Mouse (Mus musculus): ENCODE data around the gene Fbxo41. TPM values are rescaled to one million over a fixed set of nuclear protein-coding genes. Genes with fewer than 3 reads are reported as not detected.

The Fbxo41 gene
- total RNA-seq, 2 experiments from 2014 or later = not detected

GRCm38 (mm10) chr6:85496976-85497375 lies 5.8 kb downstream of the Fbxo41 start:
- ATAC-seq (replicated peaks; ENCODE audit: poor library complexity) = no peak

- no peak for ATAC-seq (replicated peaks; ENCODE audit: poor library complexity)
Observed at GRCm38 (mm10) chr6:85491606-85492005, 11.2 kb downstream of the Fbxo41 start.

- no peak for ATAC-seq (replicated peaks; ENCODE audit: poor library complexity)
Observed at GRCm38 (mm10) chr6:85490252-85490651, 12.5 kb downstream of the Fbxo41 start.

GRCm38 (mm10) chr6:85489717-85490116 lies 13.1 kb downstream of the Fbxo41 start:
- ATAC-seq (replicated peaks; ENCODE audit: poor library complexity) = no peak

GRCm38 (mm10) chr6:85488510-85488909 lies 14.3 kb downstream of the Fbxo41 start:
- no peak for ATAC-seq (replicated peaks; ENCODE audit: poor library complexity)

- ATAC-seq (replicated peaks; ENCODE audit: poor library complexity) = no peak
Observed at GRCm38 (mm10) chr6:85485738-85486137, 17.1 kb downstream of the Fbxo41 start.

GRCm38 (mm10) chr6:85483843-85484721 lies 18.7 kb downstream of the Fbxo41 start:
- ATAC-seq (replicated peaks; ENCODE audit: poor library complexity) = no peak

- ATAC-seq (replicated peaks; ENCODE audit: poor library complexity) = no peak
Observed at GRCm38 (mm10) chr6:85480685-85481084, 22.1 kb downstream of the Fbxo41 start.

GRCm38 (mm10) chr6:85479979-85480378 lies 22.8 kb downstream of the Fbxo41 start:
- ATAC-seq (replicated peaks; ENCODE audit: poor library complexity) = no peak

- no peak for ATAC-seq (replicated peaks; ENCODE audit: poor library complexity)
Observed at GRCm38 (mm10) chr6:85478416-85478815, 24.4 kb downstream of the Fbxo41 start.

- peak; percentile 91 for ATAC-seq (replicated peaks; ENCODE audit: poor library complexity)
Observed at GRCm38 (mm10) chr6:85477366-85477917, 25.4 kb downstream of the Fbxo41 start.

- ATAC-seq (replicated peaks; ENCODE audit: poor library complexity) = no peak
Observed at GRCm38 (mm10) chr6:85475581-85475980, 27.2 kb downstream of the Fbxo41 start.

GRCm38 (mm10) chr6:85472542-85472941 lies 30.3 kb downstream of the Fbxo41 start:
- no peak for ATAC-seq (replicated peaks; ENCODE audit: poor library complexity)

- no peak for ATAC-seq (replicated peaks; ENCODE audit: poor library complexity)
Observed at GRCm38 (mm10) chr6:85471962-85472361, 30.8 kb downstream of the Fbxo41 start.

- ATAC-seq (replicated peaks; ENCODE audit: poor library complexity) = no peak; the same call in 1 of the 2 replicates
Observed at GRCm38 (mm10) chr6:85469660-85470430, 32.9 kb downstream of the Fbxo41 start.

- no peak for ATAC-seq (replicated peaks; ENCODE audit: poor library complexity)
Observed at GRCm38 (mm10) chr6:85465381-85465780, 37.4 kb downstream of the Fbxo41 start.

- no peak for ATAC-seq (replicated peaks; ENCODE audit: poor library complexity)
Observed at GRCm38 (mm10) chr6:85459621-85460020, 43.2 kb downstream of the Fbxo41 start.

- no peak for ATAC-seq (replicated peaks; ENCODE audit: poor library complexity)
Observed at GRCm38 (mm10) chr6:85452816-85453215, 50.0 kb downstream of the Fbxo41 start.

GRCm38 (mm10) chr6:85452411-85452665 lies 50.5 kb downstream of the Fbxo41 start:
- peak; percentile 2 for ATAC-seq (replicated peaks; ENCODE audit: poor library complexity)

- ATAC-seq (replicated peaks; ENCODE audit: poor library complexity) = peak; percentile 72
Observed at GRCm38 (mm10) chr6:85451664-85452410, 51.0 kb downstream of the Fbxo41 start, which contains the start of gene Pradc1. Gene Pradc1 (minus strand): TSS chr6:85451970.
